Mouse (Mus musculus) myocyte (in vitro differentiated cells): ENCODE measurements at regions not wholly inside any gene's neighbourhood (a gene's known extent, or its start where the extent isn't known, plus 50 kb on each side); places are given as distances from the start of the nearest gene placed in this dataset.

Experiments
- CEBPB ChIP-seq: IDR thresholded peaks from 2 replicates; pipeline ENCODE4 v1.6.1; 2011; ENCODE audit warnings: mild to moderate bottlenecking, moderate library complexity; ENCODE audit not compliant: poor library complexity, insufficient read depth, severe bottlenecking
- E2F4 ChIP-seq: IDR thresholded peaks from one replicate; pipeline ENCODE4 v1.6.1; 2011; ENCODE audit warnings: mild to moderate bottlenecking, control low read depth, moderate library complexity; ENCODE audit not compliant: insufficient read depth
- MAX ChIP-seq: IDR thresholded peaks from one replicate; pipeline ENCODE4 v1.6.1; 2011; ENCODE audit warnings: low read depth, mild to moderate bottlenecking, control low read depth
- MYOD1 ChIP-seq, 3 experiments: IDR thresholded peaks; one replicate each; pipeline ENCODE4 v1.6.1; 2011; ENCODE audit warnings: control low read depth in 2 of 3, low read depth in 2 of 3, mild to moderate bottlenecking in 2 of 3, moderate library complexity in 1 of 3; ENCODE audit not compliant: insufficient read length in 2 of 3, control insufficient read depth in 1 of 3
- POLR2A ChIP-seq: IDR thresholded peaks from one replicate; pipeline ENCODE4 v1.6.1; 2011; ENCODE audit warnings: low read depth, mild to moderate bottlenecking, control low read depth, moderate library complexity; ENCODE audit not compliant: insufficient read length
- POLR2AphosphoS2 ChIP-seq: IDR thresholded peaks from one replicate; pipeline ENCODE4 v1.6.1; 2011; ENCODE audit warnings: low read depth, control low read depth; ENCODE audit not compliant: insufficient read length
- REST ChIP-seq: IDR thresholded peaks from one replicate; pipeline ENCODE4 v1.6.1; 2011; ENCODE audit warnings: mild to moderate bottlenecking, control low read depth, moderate library complexity; ENCODE audit not compliant: insufficient read depth, insufficient read length
- SRF ChIP-seq: IDR thresholded peaks from one replicate; pipeline ENCODE4 v1.6.1; 2011; ENCODE audit warnings: low read depth; ENCODE audit not compliant: control insufficient read depth, insufficient read length
- TCF12 ChIP-seq: IDR thresholded peaks from one replicate; pipeline ENCODE4 v1.6.1; 2011; ENCODE audit warnings: mild to moderate bottlenecking, control low read depth; ENCODE audit not compliant: poor library complexity, insufficient read depth, severe bottlenecking
- TCF3 ChIP-seq: IDR thresholded peaks from one replicate; pipeline ENCODE4 v1.6.1; 2011; ENCODE audit warnings: low read depth, control low read depth; ENCODE audit not compliant: insufficient read length
- USF1 ChIP-seq: IDR thresholded peaks from one replicate; pipeline ENCODE4 v1.6.1; 2011; ENCODE audit warnings: low read depth, mild to moderate bottlenecking, control low read depth, moderate library complexity

DNA sequence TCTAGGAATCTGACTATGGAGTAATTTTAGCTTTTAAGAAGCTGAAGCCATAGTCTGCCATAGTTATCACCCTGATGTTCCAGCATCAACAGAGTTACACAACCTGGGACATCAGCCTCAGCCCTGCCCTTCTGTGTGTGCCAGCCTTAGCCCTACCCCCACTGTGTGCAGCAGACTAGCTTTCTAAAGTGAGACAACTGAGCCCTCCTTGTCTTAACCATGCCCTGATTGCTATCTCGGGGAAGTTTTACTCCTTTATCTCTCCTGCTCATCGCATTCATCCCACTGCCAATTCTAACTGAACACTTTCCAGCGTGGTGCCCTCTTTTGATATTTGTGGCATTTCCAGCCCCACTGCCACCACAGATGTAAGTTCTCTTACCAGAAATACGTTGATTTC is 522.5 kb upstream of the Dab2 start:
- no peak for TF ChIP-seq SRF
- TF ChIP-seq POLR2A, result no peak
- TF ChIP-seq E2F4, result no peak
- TF ChIP-seq POLR2AphosphoS2, result no peak
- TF ChIP-seq TCF12, result no peak
- TF ChIP-seq MAX, result no peak
- TF ChIP-seq USF1, result no peak
- no peak for TF ChIP-seq REST
- TF ChIP-seq MYOD1 (IDR thresholded peaks at IDR 0.05; ENCODE audit: control insufficient read depth in 1 of 3, insufficient read length in 2 of 3, low read depth in 2 of 3), result no peak
- TF ChIP-seq TCF3, result no peak
- no peak for TF ChIP-seq CEBPB
